Mouse (Mus musculus): ENCODE measurements at regions not wholly inside any gene's neighbourhood (a gene's known extent, or its start where the extent isn't known, plus 50 kb on each side); places are given as distances from the start of the nearest gene placed in this dataset.

GRCm38 (mm10) chr3:147335286-147335685 lies 483.1 kb downstream of the Ttll7 start:
- no peak for TF ChIP-seq CTCF (IDR thresholded peaks at IDR 0.05; ENCODE audit: low read depth)
- no peak for TF ChIP-seq EP300 (IDR thresholded peaks at IDR 0.05; ENCODE audit: low read depth)
